Mouse (Mus musculus) small intestine, adult 2 months (tissue): ENCODE data around the gene Gabrb3.

Source experiments
- CTCF ChIP-seq: fragments of 200-500 bp; IDR thresholded peaks from 2 replicates; pipeline ENCODE4 v1.5.1; 2012; ENCODE audit warnings: low read depth, mild to moderate bottlenecking, control low read depth, inconsistent platforms, low read length, moderate library complexity, mixed read lengths; ENCODE audit not compliant: insufficient replicate concordance, insufficient read length; ENCODE audit errors: extremely low read depth
- POLR2A ChIP-seq: fragments of 200-500 bp; IDR thresholded peaks from 2 replicates; pipeline ENCODE4 v1.6.1; 2012; ENCODE audit warnings: low read depth, mild to moderate bottlenecking, control low read depth, inconsistent platforms, low read length, moderate library complexity

- no peak for TF ChIP-seq CTCF
- no peak for TF ChIP-seq POLR2A
These were observed 177.8 kb downstream of the Gabrb3 start for GRCm38 (mm10) chr7:57597341-57597740.
